ENCODE assay signal across 17 mouse cellular contexts in the genomic region with DNA sequence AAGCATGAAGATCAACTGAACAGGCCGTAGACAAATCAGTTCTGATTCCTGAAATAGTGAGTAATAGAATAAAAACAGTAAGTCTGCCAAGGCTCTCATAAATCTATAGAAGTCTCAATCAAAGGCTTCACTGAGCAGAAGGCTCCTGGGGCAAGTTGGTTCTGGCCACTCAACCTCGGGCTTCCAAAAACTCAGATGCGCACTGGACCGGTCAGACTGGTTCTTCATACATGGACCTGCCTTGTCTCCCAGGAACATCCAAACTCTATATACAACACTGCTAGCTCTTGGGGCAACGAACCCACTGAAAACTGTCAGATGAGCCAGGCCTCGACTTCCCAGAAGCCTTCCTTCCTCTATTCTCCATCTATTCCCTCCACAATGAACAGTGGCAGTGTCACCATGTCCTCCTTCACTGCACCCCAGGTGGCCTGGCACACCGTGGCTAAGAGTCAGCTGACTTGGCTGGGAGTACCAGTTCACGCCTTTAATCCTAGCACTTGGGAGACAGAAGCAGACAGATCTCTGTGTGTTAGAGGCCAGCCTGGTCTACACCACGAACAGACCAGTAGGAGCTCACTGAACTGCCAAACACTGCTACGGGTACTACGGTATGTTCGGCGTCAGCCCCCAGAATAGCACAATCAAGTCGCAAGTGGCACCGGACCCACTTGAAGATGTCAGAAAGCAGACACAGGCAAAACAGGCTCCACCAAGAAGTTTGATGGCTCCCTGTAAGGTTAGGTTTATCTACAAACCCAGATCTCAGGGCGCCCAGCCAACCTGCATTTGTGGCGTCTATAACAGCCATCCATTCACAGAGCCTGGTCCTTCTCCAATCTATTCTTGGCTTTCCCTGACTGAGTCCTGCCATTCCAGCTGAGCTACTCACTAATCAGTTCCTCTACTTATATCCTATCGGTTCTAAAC. TPM values are rescaled to one million over a fixed set of nuclear protein-coding genes. Genes with fewer than 3 reads are reported as not detected.
DNase-seq lines count a peak whose midpoint lies in the region; ATAC-seq and TF ChIP-seq lines count a peak whose summit lies in the region.
"Had no signal": no experiment of that assay in that cellular context is flagged by ENCODE, and none has a peak within 500 bp of the region (broad histone marks: within the 10 kb centered on the region; RNA-seq: fewer than 3 reads in every experiment).

No protein-coding gene starts in this region.

- peak; percentile 76 for DNase-seq in heart, embryonic 10.5 days (ENCODE audit: low spot score)
- no peak for DNase-seq in heart, postnatal 36 days
- no peak for DNase-seq in spleen, adult 2 months (ENCODE audit: low read depth in 1 of 2, low spot score in 2 of 2)
- DNase-seq in spleen, adult 12 weeks (ENCODE audit: low spot score) = no peak
- DNase-seq in cerebellum, adult 9-11 months = peak; percentile 57
- no peak for DNase-seq in adipocyte (ENCODE audit: low spot score)
- no peak for DNase-seq in adrenal gland, adult 2 months
- DNase-seq: adrenal gland, adult 8-10 months; B cell, adult 2 months; kidney, adult 9 months; layer of hippocampus, adult 9-11 months; lung, postnatal 10 days had no signal

- no peak for TF ChIP-seq CTCF in spleen, adult 2 months (IDR thresholded peaks at IDR 0.05; ENCODE audit: extremely low read depth, insufficient read depth, insufficient read length, insufficient replicate concordance)

- H3K9me3 ChIP-seq in heart, embryonic 10.5 days = no peaks in the 10 kb centered on the region
- H3K9me3 ChIP-seq: G1E; hindbrain, embryonic 13.5 days; limb, embryonic 13.5 days; midbrain, embryonic 12.5 days had no signal

- 69% methylated on average over 18 of the region's 18 CpGs for WGBS in heart, embryonic 10.5 days
- 83% methylated on average over 18 of the region's 18 CpGs for WGBS in spleen, adult 2 months

- ATAC-seq in megakaryocyte progenitor cell, adult 5-6 weeks (replicated peaks; ENCODE audit: poor library complexity) = peak; percentile 45

- TF ChIP-seq POLR2A in spleen, adult 2 months (IDR thresholded peaks at IDR 0.05; ENCODE audit: low read depth, low read length) = no peak

- H3K4me1 ChIP-seq in heart, embryonic 10.5 days = peaks cover 26% of the 10 kb centered on the region; the same call in 1 of the 2 replicates
- H3K4me1 ChIP-seq in spleen, adult 2 months (ENCODE audit: control insufficient read depth, insufficient read depth, insufficient read length) = peaks cover 6% of the 10 kb centered on the region; the same call in 1 of the 2 replicates
- H3K4me1 ChIP-seq: hindbrain, embryonic 13.5 days; limb, embryonic 13.5 days; midbrain, embryonic 12.5 days had no signal

- H3K27me3 ChIP-seq in heart, embryonic 10.5 days (ENCODE audit: insufficient read depth, poor library complexity, severe bottlenecking) = no peaks in the 10 kb centered on the region
- no peaks in the 10 kb centered on the region for H3K27me3 ChIP-seq in spleen, adult 2 months (ENCODE audit: control insufficient read depth, insufficient read depth, low read length)
- H3K27me3 ChIP-seq: hindbrain, embryonic 13.5 days; limb, embryonic 13.5 days; midbrain, embryonic 12.5 days had no signal

- intact Hi-C loops in heart, postnatal 36 days (cut with DNase I) = loop anchor here (2.0 kb wide), 1 partner anchor 19 kb away; no protein-coding TSS in a partner anchor

- H3K27ac ChIP-seq in heart, embryonic 10.5 days = peak overlapping the region; percentile 56; the same call in 1 of the 2 replicates
- 0 out of 2 replicates have a peak overlapping the region, but pooled peaks have one; percentile 2 for H3K27ac ChIP-seq in spleen, adult 2 months (ENCODE audit: insufficient read depth, low read length)
- H3K27ac ChIP-seq: hindbrain, embryonic 13.5 days; limb, embryonic 13.5 days; midbrain, embryonic 12.5 days had no signal

- no peak overlapping the region for H3K4me3 ChIP-seq in heart, embryonic 10.5 days
- H3K4me3 ChIP-seq in spleen, adult 2 months (ENCODE audit: extremely low read depth, insufficient read depth, insufficient read length) = no peak overlapping the region
- H3K4me3 ChIP-seq: hindbrain, embryonic 13.5 days; limb, embryonic 13.5 days; midbrain, embryonic 12.5 days had no signal

- peaks cover 9% of the 10 kb centered on the region; the same call in 1 of the 2 replicates for H3K36me3 ChIP-seq in heart, embryonic 10.5 days
- H3K36me3 ChIP-seq in spleen, adult 2 months (ENCODE audit: control insufficient read depth, insufficient read depth, low read length) = peaks cover 3% of the 10 kb centered on the region; the same call in 1 of the 2 replicates
- H3K36me3 ChIP-seq: midbrain, embryonic 12.5 days had no signal

RNA-seq across cellular contexts. Expression of gene Nup54, which starts 34.4 kb away (rescaled TPM):
- polyA plus RNA-seq in heart, embryonic 10.5 days (2016; fragmentation: Nextera tagmentation; extraction: Ambion mirVana) = 52.8 and 60.8 TPM in 2 replicates
- 10 to 100 TPM; 15.9 to 17.1 TPM for total RNA-seq in heart, postnatal 36 days (2021)
- 12.2 and 12.4 TPM in 2 replicates for polyA plus RNA-seq in spleen, adult 2 months (2012; rRNA removed)
- total RNA-seq in megakaryocyte progenitor cell, adult 5-6 weeks (2015) = 78.1 and 96.0 TPM in 2 replicates
- 75.8 and 82.2 TPM in 2 replicates for total RNA-seq in megakaryocyte progenitor cell, adult 5-6 weeks (2017)
- total RNA-seq in adrenal gland, adult 2 months (2021) = 10 to 100 TPM; 27.3 to 29.3 TPM
- polyA plus RNA-seq in adrenal gland, adult 2 months (2012; rRNA removed) = 4.5 and 7.0 TPM in 2 replicates

RNA-seq across cellular contexts. Expression of gene Scarb2, which starts 37.2 kb away (rescaled TPM):
- polyA plus RNA-seq in heart, embryonic 10.5 days (2016; fragmentation: Nextera tagmentation; extraction: Ambion mirVana) = 8.3 and 12.1 TPM in 2 replicates
- total RNA-seq in heart, postnatal 36 days (2021) = 10 to 100 TPM; 80.3 to 91.1 TPM
- polyA plus RNA-seq in spleen, adult 2 months (2012; rRNA removed) = 15.4 and 16.0 TPM in 2 replicates
- total RNA-seq in megakaryocyte progenitor cell, adult 5-6 weeks (2015) = 27.0 and 30.0 TPM in 2 replicates
- 40.4 and 44.8 TPM in 2 replicates for total RNA-seq in megakaryocyte progenitor cell, adult 5-6 weeks (2017)
- total RNA-seq in adrenal gland, adult 2 months (2021) = 10 to 100 TPM; 58.7 to 79.0 TPM
- polyA plus RNA-seq in adrenal gland, adult 2 months (2012; rRNA removed) = 18.1 and 19.6 TPM in 2 replicates

Comparison
In these comparisons a context has a peak if more than half of its experiments do, and no peak if none do; other contexts are left out.
1. DNase-seq: peak in heart, embryonic 10.5 days (single experiment) and cerebellum, adult 9-11 months (single experiment); none in heart, postnatal 36 days (0 of 2), spleen, adult 2 months (0 of 2), spleen, adult 12 weeks (single experiment), adipocyte (single experiment) and adrenal gland, adult 2 months (single experiment).